Mouse (Mus musculus): Measurements from ENCODE around the gene Max.

GRCm38 (mm10) chr12:76901508-76902294, 60.3 kb downstream of the Max start:
- TF ChIP-seq CTCF (IDR thresholded peaks at IDR 0.05; ENCODE audit: control insufficient read depth, insufficient read depth, low read length), result no peak
- no peak for TF ChIP-seq POLR2A (IDR thresholded peaks at IDR 0.05; ENCODE audit: borderline replicate concordance, control insufficient read depth, low read depth, low read length)
